Mouse (Mus musculus): Measurements from ENCODE around the gene Gja8. TPM values are rescaled to one million over a fixed set of nuclear protein-coding genes. Genes with fewer than 3 reads are reported as not detected.

Gene Gja8
- 0.02 TPM in 1 of 2 replicates, not detected in the other for polyA plus RNA-seq (2016; fragmentation: Nextera tagmentation; extraction: Ambion mirVana)

DNA sequence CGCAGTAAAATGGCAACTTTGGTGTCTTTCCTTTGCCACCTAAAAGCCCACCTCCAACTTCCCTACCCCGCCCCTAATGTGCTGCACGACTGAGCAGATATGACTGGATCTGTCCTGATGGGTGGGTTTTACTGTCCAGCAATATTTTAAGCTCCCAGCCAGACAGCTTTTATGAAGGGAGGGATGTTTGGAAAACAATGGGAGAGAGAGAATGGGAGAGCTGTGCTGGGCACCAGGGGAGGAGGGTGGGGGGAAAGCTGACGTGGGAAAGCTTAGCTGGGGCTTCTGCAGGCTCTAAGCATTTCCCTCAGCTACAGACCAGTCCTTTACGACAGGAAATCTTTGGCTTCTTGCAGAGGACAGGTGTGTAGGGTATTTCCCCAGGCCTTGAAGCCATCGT is at the start of gene Gja8:
TSS of gene Gja8 (minus strand) at position 101 of the 400 bp plus-strand sequence.
- Histone ChIP-seq H3K4me3 (no peak within 1 kb of the TSS), H3K36me3 (replicated peaks) (no peaks in the 10 kb centered on the region), H3K9me3 (no peaks in the 10 kb centered on the region), H3K27me3 (ENCODE audit: poor library complexity, severe bottlenecking) (no peaks in the 10 kb centered on the region), H3K27ac (no peak within 1 kb of the TSS), H3K4me1 (peaks cover 9% of the 10 kb centered on the region)
- 75% methylated on average over 6 of the region's 6 CpGs for WGBS
- DNase-seq (ENCODE audit: extremely low spot score, low spot score): no peak

DNA sequence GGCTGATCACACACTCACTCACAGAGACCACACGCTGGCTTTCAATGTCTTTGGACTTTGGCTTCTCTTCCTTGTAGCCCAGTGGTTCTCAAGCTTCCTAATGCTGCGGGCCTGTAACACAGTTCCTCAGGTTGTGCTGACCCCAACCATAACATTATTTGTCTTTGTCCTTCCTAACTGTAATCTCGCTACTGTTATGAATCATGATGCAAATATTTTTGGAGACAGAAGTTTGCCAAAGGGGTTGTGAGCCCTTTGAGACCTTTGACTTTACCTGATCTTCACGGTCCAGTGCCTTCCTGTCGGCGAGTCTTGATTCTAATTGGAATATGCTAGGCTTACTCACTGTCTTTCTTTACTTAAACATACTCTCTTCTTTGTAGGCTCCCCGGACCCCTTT is 48.6 kb upstream of the Gja8 start:
- H3K4me1 ChIP-seq: no peaks in the 10 kb centered on the region

DNA sequence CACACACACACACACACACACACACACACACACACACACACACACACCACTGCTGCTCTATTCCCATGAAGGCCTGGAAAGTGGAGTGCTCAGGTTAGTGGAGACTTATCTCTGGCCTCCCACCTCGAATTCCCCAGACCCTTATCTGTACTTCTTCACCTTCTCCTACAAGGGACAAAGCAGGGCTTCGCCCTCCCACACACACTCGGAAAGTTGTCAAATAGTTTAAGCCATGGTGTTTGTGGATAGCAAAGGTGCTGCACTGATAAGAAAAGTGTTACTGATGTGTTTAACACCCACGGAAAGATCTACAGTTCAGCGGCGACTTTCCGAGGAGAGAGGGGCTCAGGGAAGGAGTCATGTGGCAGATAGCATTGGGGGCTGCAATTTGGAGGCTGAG is 45.2 kb upstream of the Gja8 start:
- DNase-seq (ENCODE audit: extremely low spot score, low spot score): no peak
- Histone ChIP-seq H3K27ac (no peak overlapping the region), H3K4me1 (no peaks in the 10 kb centered on the region), H3K36me3 (replicated peaks) (no peaks in the 10 kb centered on the region), H3K4me3 (no peak overlapping the region), H3K27me3 (ENCODE audit: poor library complexity, severe bottlenecking) (no peaks in the 10 kb centered on the region), H3K9me3 (no peaks in the 10 kb centered on the region)
- 72% methylated on average over 7 of the region's 7 CpGs for WGBS

More for the DNA sequence above, 48.6 kb upstream of the Gja8 start:
- no peak for DNase-seq (ENCODE audit: extremely low spot score, low spot score)
- 91% methylated on average over 7 of the region's 7 CpGs for WGBS
- Histone ChIP-seq H3K4me3 (no peak overlapping the region), H3K27ac (no peak overlapping the region), H3K36me3 (replicated peaks) (no peaks in the 10 kb centered on the region), H3K27me3 (ENCODE audit: poor library complexity, severe bottlenecking) (no peaks in the 10 kb centered on the region), H3K9me3 (no peaks in the 10 kb centered on the region)

DNA sequence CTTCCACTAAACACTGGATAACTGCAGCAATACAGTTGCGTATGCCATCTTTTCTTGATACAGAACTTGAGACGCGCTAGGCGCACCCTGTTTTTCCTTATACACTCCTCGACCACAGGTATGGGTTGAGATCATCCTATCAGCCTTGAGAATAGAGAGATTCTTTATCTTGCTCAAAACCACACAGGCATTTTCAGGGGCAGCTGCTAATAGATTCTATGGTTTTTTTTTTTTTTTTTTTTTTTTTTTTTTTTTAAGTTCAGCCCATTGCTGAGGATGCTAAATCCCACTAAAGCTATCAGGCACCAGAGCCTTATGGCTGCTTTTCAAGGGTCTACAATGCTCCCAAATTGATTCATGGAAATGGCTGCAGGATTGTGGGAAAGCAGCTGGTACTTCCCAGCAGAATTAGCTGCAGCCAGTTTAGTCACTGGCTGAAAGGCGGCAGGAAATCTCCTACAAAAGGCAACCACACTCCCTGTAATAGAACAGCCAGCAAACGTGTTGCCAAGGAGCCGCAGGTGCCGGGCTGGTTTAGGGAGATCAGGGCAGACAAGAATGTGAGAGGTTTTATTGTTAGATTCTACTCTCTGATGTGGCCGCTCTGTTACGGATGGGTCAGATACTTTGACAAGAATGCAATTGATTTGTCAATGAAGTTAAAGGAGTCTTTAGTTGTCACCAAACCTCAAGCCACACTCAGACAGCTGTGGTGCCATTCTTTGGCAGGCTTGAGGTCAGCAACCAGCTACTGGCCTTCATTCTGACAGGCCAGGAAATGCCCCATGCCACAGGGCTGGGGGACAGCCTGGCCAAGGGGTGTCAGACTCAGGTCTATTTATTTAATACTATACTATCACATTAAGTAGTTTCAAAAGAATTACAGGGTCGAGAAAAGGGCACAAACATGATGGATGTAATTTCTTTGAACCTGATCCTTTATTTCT is 37.5 kb upstream of the Gja8 start:
- 67% methylated on average over 12 of the region's 12 CpGs for WGBS
- DNase-seq (ENCODE audit: extremely low spot score, low spot score): peak; percentile 15
- Histone ChIP-seq H3K4me3 (no peak overlapping the region), H3K9me3 (no peaks in the 10 kb centered on the region), H3K36me3 (replicated peaks) (no peaks in the 10 kb centered on the region), H3K4me1 (peaks cover 11% of the 10 kb centered on the region), H3K27me3 (ENCODE audit: poor library complexity, severe bottlenecking) (no peaks in the 10 kb centered on the region), H3K27ac (no peak overlapping the region)

DNA sequence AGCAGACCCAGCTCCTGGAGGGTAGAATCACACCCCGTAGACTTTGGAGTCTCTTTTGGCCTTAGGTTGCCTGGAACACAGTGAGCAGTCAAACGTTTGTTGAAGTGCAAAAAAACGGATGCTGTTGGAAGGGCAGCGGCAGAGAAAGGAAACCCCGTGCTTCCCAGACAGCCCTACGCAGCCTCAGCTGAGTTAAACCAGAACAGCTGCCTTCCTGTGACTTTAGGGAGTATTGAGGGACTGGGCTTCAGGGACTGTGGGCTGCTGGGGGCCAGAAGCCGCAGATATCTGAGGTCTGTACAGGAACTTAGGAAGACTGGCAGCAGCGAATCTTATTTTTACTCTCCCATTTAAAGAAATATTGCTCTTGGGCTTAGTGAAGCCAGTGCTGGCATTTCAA is 34.8 kb upstream of the Gja8 start:
- Histone ChIP-seq H3K36me3 (replicated peaks) (no peaks in the 10 kb centered on the region), H3K27me3 (ENCODE audit: poor library complexity, severe bottlenecking) (no peaks in the 10 kb centered on the region), H3K9me3 (no peaks in the 10 kb centered on the region), H3K4me1 (peaks cover 11% of the 10 kb centered on the region), H3K4me3 (no peak overlapping the region), H3K27ac (no peak overlapping the region)
- DNase-seq (ENCODE audit: extremely low spot score, low spot score): no peak
- WGBS: 61% methylated on average over 8 of the region's 8 CpGs

DNA sequence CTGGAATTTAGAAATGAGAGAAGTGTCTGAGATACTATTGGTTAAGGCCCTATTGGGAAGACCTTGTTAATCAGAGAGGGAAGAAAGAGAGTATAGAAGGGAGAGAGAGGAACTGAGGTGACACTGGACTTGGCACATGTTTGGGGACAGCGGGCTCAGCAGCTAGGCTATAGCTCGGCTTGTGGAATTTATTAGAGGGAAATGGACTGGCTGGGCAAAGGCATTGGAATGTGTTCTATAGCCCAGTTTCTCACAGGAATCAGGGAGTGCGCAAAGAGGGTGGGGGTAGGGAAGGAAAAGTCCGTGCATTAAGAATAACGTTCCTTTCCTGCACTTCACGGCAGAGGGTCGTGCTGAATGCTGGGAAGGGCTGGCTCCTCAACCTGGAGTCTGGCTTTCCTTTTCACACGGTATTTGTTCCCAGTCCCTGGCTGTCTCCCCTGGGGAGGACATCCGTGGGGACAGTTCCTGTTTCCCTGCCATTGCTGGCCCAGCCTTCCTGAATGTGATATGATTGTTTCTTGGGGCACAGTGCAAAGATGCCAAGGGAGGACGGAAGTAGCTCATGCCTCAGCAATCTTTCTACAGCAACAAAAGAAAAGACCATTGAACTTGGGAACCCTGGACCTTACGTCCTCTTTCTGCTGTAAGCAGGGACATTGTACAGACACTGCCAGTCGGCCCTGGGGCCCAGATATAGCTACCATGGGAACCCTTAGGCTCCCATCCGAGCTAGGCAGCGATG is 27.8 kb upstream of the Gja8 start:
- H3K4me1 ChIP-seq: no peaks in the 10 kb centered on the region; the same call in 1 of the 2 replicates
- H3K9me3 ChIP-seq: no peaks in the 10 kb centered on the region
- no peak for DNase-seq (ENCODE audit: extremely low spot score, low spot score)
- H3K27ac ChIP-seq: no peak overlapping the region
- H3K4me3 ChIP-seq: no peak overlapping the region
- H3K27me3 ChIP-seq (ENCODE audit: poor library complexity, severe bottlenecking): no peaks in the 10 kb centered on the region
- no peaks in the 10 kb centered on the region for H3K36me3 ChIP-seq (replicated peaks)
- 70% methylated on average over 14 of the region's 14 CpGs for WGBS

DNA sequence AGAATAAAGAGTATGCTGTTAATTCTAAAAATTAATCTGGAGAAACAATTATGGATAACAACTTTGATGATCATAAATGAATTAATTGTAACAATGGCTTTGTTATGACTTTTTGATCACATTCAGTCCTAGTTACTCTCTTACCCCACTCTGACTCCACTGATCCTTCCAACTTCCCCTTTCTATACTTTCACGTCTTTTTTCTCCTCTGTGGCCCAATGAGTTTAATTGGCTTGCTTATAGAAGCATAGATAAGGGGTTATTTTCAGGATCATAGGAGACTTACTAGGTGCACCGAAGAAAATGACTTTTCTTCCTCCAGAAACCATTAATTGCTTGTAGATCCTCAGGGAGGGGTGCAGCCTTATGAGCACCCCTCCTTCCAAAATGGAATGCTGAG is 16.9 kb upstream of the Gja8 start:
- Histone ChIP-seq H3K4me3 (no peak overlapping the region), H3K27me3 (ENCODE audit: poor library complexity, severe bottlenecking) (no peaks in the 10 kb centered on the region), H3K9me3 (0 out of 2 replicates have a peak, but pooled peaks cover 5% of the 10 kb centered on the region), H3K27ac (no peak overlapping the region), H3K36me3 (replicated peaks) (no peaks in the 10 kb centered on the region), H3K4me1 (peaks cover 16% of the 10 kb centered on the region)
- no peak for DNase-seq (ENCODE audit: extremely low spot score, low spot score)
- WGBS: 90% methylated on average over 2 of the region's 2 CpGs

DNA sequence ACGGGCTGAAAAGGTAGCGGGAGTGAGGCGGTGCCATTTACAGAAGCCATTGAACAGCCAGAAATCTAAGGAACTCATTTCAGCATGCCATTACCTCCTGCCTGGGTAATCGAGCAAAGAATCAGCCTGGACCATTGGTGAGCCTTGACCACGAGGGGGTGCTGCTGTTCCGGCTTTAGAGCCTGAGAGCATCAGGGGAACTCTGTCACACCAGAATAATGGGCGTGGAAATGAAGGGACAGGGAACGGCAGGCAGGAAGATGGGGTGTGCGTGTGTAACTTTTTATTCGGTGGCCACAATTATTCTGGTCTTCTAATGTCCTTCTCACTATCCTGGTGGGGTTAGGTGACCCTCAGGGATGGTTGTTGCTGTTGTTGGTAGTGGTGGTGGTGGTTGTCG is 12.9 kb upstream of the Gja8 start:
- H3K27me3 ChIP-seq (ENCODE audit: poor library complexity, severe bottlenecking): peaks cover 21% of the 10 kb centered on the region
- no peak overlapping the region for H3K27ac ChIP-seq
- peak overlapping the region; percentile 41 for H3K4me3 ChIP-seq
- H3K36me3 ChIP-seq (replicated peaks): no peaks in the 10 kb centered on the region
- DNase-seq (ENCODE audit: extremely low spot score, low spot score): peak; percentile 82
- peaks cover 28% of the 10 kb centered on the region for H3K4me1 ChIP-seq
- 0 out of 2 replicates have a peak, but pooled peaks cover 5% of the 10 kb centered on the region for H3K9me3 ChIP-seq
- WGBS: 12% methylated on average over 11 of the region's 11 CpGs

DNA sequence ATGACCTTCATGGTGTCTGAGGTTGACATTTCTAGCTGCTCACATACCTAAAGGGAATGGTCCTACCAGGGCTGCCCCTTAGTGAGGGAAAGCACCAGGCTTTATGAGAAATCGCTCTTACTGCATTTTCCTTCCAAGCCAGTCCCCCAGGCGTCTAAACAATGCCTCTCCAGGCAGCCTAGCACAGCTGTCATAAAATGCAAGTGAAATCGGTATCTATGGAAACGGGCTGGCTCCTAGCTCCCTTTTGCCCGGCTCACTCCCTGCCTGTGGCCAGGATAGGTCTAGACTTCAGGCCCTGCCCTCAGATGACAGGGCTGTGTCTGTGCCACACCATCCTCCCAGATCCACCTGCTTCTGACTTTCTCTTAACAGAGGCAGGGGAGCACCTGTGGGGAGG is 11.8 kb upstream of the Gja8 start:
- no peaks in the 10 kb centered on the region for H3K36me3 ChIP-seq (replicated peaks)
- no peak for DNase-seq (ENCODE audit: extremely low spot score, low spot score)
- H3K27ac ChIP-seq: no peak overlapping the region
- 37% methylated on average over 5 of the region's 5 CpGs for WGBS
- peaks cover 29% of the 10 kb centered on the region for H3K4me1 ChIP-seq
- no peaks in the 10 kb centered on the region for H3K9me3 ChIP-seq
- peaks cover 22% of the 10 kb centered on the region for H3K27me3 ChIP-seq (ENCODE audit: poor library complexity, severe bottlenecking)
- H3K4me3 ChIP-seq: no peak overlapping the region

DNA sequence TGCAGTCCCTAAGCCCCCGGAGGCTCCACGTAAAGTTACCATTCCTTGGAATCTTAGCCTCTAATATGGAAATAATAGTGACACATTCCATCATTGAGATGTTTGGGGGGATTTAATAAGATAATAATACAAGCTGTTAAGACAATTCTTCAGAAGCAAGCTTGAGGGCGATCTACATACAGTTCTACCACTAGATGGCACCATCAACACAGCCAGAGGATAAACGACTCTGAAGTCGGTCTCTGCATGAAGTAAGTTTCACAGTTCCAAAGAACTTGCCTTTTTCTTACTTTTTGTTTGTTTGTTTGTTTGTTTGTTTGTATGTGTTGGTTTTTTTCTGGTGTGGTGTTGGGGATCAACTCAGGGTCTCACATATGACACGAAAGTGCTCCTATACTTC is 10.4 kb upstream of the Gja8 start:
- Histone ChIP-seq H3K27me3 (ENCODE audit: poor library complexity, severe bottlenecking) (peaks cover 25% of the 10 kb centered on the region), H3K4me3 (no peak overlapping the region), H3K4me1 (peaks cover 42% of the 10 kb centered on the region), H3K27ac (no peak overlapping the region), H3K9me3 (no peaks in the 10 kb centered on the region), H3K36me3 (replicated peaks) (no peaks in the 10 kb centered on the region)
- DNase-seq (ENCODE audit: extremely low spot score, low spot score): no peak
- WGBS: 10% methylated on average over 6 of the region's 6 CpGs

DNA sequence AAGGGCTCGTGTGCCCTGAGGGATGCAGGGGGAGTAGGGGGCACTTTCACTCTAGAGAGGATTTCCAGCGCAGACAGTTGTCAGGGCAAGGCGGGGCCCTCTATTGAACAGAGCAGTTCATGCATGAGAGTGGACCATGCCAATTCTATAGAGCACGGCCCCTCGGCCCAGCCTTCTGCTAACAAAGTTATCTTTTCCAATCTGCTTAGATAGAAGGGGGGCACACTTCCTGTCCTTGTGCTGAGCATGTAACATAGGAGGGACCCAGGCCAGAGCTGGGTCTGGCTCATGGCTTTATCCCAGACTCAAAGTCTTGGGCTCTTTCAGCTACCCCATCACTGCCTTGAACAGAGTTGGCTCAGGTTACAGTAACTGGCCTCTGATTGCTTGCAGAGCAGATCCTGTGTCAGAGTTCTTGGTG is 5.5 kb upstream of the Gja8 start:
- DNase-seq (ENCODE audit: extremely low spot score, low spot score): peak; percentile 34
- H3K4me1 ChIP-seq: peaks cover 26% of the 10 kb centered on the region
- WGBS: 18% methylated on average over 5 of the region's 5 CpGs
- peak overlapping the region; percentile 60 for H3K27ac ChIP-seq
- H3K36me3 ChIP-seq (replicated peaks): no peaks in the 10 kb centered on the region
- H3K9me3 ChIP-seq: no peaks in the 10 kb centered on the region
- peaks cover 19% of the 10 kb centered on the region for H3K27me3 ChIP-seq (ENCODE audit: poor library complexity, severe bottlenecking)
- H3K4me3 ChIP-seq: peak overlapping the region; percentile 13; the same call in 1 of the 2 replicates

DNA sequence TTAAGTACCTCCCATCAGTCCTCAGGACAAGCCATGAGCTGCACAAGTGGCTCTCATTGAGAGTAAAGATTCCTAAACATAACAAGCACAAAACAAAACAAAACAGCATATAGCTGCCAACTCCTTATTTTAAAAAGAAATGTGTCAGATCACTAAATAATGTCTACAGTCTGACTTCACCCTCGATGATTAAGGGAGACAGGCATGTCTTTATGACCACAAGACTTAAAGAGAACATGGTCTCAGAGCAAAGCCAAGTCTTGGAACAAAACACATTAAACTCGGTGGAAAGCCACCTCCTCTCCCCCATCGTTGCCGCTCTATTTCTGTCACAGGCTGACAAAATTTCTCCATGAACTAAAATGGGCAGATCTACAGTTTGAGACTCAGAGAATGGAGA is 1.2 kb downstream of the Gja8 start:
- DNase-seq (ENCODE audit: extremely low spot score, low spot score): no peak
- H3K4me3 ChIP-seq: no peak overlapping the region
- no peaks in the 10 kb centered on the region for H3K27me3 ChIP-seq (ENCODE audit: poor library complexity, severe bottlenecking)
- H3K9me3 ChIP-seq: no peaks in the 10 kb centered on the region
- 89% methylated on average over 4 of the region's 4 CpGs for WGBS
- H3K36me3 ChIP-seq (replicated peaks): no peaks in the 10 kb centered on the region
- H3K27ac ChIP-seq: no peak overlapping the region
- H3K4me1 ChIP-seq: no peaks in the 10 kb centered on the region

DNA sequence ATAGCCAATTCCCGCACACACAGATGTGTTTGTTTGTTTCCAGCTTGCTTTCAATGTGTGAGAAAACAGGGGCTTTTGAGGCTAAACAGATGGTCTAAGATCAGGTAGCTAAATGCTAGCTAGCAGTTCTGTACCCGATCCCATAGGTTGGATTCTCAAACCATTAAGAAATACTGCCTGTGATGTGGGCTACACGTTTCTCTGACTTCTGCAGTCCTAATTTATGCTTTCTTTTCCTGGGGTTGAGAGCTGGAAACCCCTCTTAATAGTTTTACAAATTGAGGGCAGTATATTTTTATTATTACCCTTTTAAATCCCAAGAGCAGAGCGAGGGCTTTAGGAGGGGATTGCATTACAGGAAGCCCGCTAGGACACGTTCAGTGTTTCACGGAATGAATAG is 4.8 kb downstream of the Gja8 start:
- H3K27me3 ChIP-seq (ENCODE audit: poor library complexity, severe bottlenecking): no peaks in the 10 kb centered on the region
- no peaks in the 10 kb centered on the region for H3K4me1 ChIP-seq
- no peak overlapping the region for H3K4me3 ChIP-seq
- H3K36me3 ChIP-seq (replicated peaks): no peaks in the 10 kb centered on the region
- no peak for DNase-seq (ENCODE audit: extremely low spot score, low spot score)
- 89% methylated on average over 7 of the region's 7 CpGs for WGBS
- no peak overlapping the region for H3K27ac ChIP-seq
- no peaks in the 10 kb centered on the region for H3K9me3 ChIP-seq
